Mouse (Mus musculus) adrenal gland, adult 18-20 months (tissue): Measurements from ENCODE around the gene Gm597. TPM values are rescaled to one million over a fixed set of nuclear protein-coding genes. Genes with fewer than 3 reads are reported as not detected.

Experiments used
- DNase-seq, 2 experiments: peaks; one replicate each; pipeline ENCODE4 v3.0.0; 2021 to 2022; ENCODE audit warnings: low spot score in 2 of 2
- long read RNA-seq, 2 experiments: library from polyadenylated mRNA; stranded (forward); transcript quantifications; one replicate each; pipeline ENCODE4 v2.0.0; 2021
- total RNA-seq, 2 experiments: library from RNA; stranded (reverse); gene quantifications; 1 replicate in 1 of 2; 2 replicates in 1 of 2; pipeline ENCODE4 v1.2.3; 2021

Gm597 gene
- total RNA-seq: not detected
- long read RNA-seq, experiment 1: 0 reads
- long read RNA-seq, experiment 2: 0 reads

DNA sequence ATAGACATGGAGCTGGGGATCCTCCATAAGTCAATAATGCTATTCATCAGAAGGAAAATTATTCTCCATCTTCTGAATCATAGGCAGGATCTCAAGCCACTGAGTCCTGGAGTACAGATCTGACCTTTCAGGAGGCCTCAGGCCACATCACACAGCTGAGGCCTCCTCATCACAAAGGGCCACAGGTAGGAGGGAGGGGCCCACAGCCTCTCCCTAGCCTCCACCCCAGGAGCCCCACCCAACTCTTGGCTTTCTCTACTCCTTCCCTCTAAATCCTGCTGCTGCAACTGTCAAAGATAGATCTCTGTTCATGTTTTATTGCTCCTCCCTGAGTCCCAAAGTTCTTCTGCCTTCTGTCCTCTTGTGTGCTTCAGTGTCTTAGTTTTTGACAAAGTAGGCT, at the start of gene Gm597:
Gene Gm597 (minus strand): TSS at position 101 of the 400 bp plus-strand sequence.
- DNase-seq: no peak

DNA sequence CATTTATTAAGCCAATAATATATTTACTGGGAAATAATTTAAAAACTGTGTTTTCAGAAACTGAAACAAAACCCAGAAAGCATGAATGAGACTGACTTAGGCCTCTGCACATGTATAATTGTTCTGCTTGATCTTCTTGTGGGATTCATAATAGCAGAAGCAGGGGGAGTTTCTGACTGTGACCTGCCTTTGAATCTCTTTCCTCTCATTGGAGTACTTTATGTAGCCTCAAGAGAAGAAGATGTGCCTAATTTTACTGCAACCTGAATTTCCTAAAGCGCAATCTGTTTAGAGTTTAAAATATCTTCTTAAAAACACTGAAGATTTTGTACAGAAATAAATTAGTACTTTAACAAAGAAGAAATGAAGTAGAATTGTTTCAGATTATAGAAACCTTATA, 27.6 kb upstream of the Gm597 start:
- no peak for DNase-seq

DNA sequence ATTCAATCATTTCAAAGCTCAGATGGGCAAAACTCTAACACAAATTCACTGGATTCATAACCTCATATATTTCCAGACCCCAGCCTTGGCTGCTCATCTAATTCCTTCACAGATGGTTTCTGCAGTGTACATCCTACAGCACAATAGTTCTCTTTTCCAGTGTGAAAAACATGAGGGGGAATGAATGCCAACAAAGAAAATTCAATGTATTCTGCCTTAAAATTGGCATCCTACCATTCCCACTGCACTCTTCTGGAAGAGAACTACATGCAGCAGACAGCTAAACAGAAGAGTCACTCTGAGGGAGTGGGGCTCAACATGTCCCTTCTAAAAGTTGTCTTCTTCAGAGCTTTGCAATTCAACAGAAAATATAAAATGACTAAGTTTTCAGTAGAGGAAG, 26.6 kb upstream of the Gm597 start:
- DNase-seq: no peak

DNA sequence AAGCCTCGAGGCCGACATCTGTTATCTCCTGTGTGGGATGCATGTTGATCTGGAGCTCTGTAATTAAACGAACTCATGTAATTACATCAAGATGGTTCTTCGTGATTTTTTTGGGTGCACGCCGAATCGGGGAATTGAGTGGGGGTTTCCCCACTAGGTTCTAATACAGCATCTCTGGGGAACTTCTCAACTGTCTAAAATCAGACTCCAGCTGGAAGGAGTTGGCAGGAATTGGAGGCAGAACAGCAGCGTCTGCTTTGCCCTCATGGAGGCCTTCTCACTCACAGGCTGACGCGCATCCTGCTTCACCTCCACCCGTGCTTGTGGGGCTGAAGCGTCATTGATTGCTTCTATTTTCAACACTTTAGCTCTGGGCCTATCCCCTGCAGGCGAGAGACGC, 20.8 kb upstream of the Gm597 start:
- no peak for DNase-seq
